In genomic region chr3:103755351-103755750, GRCm38 (mm10) we compare ENCODE assay signal across 31 mouse cellular contexts. TPM values are rescaled to one million over a fixed set of nuclear protein-coding genes. Genes with fewer than 3 reads are reported as not detected.
DNase-seq lines count a peak whose midpoint lies in the region; ATAC-seq and TF ChIP-seq lines count a peak whose summit lies in the region.
"Had no signal": no experiment of that assay in that cellular context is flagged by ENCODE, and none has a peak within 500 bp of the region (broad histone marks: within the 10 kb centered on the region; RNA-seq: fewer than 3 reads in every experiment).

No protein-coding gene starts in this region.

- DNase-seq in heart, adult 2 months = no peak
- DNase-seq in heart, adult 18-20 months = no peak
- DNase-seq in heart, postnatal 36 days = no peak
- DNase-seq in testis, postnatal 10 days (ENCODE audit: low spot score) = peak; percentile 4
- no peak for DNase-seq in testis, postnatal 14 days (ENCODE audit: low spot score)
- DNase-seq: adrenal gland, adult 2 months; adrenal gland, postnatal 10 days; adrenal gland, postnatal 25 days; cerebellum, adult 11 months; cerebellum, adult 18-20 months; cerebellum, adult 8-10 months; cerebellum, adult 9-11 months; cerebellum, postnatal 14 days; cerebellum, postnatal 36 days; embryo, embryonic 11 days had no signal

- intact Hi-C loops in heart, adult 2 months (cut with DNase I) = no loop called here
- intact Hi-C loops in heart, postnatal 36 days (cut with DNase I) = no loop called here

- peak; percentile 71; the same call in 1 of the 2 replicates for ATAC-seq in heart, embryonic 12.5 days (ENCODE audit: insufficient number of reproducible peaks, low FRiP score)
- ATAC-seq in heart, embryonic 14.5 days (ENCODE audit: insufficient number of reproducible peaks, insufficient read depth, low FRiP score, low read depth) = peak; percentile 66; the same call in 1 of the 2 replicates
- ATAC-seq in heart, embryonic 16.5 days (replicated peaks; ENCODE audit: extremely low read depth, insufficient read depth, low FRiP score) = peak; percentile 81; the same call in 1 of the 2 replicates
- ATAC-seq: forebrain, embryonic 14.5 days had no signal

- WGBS in heart, embryonic 12.5 days = 12% methylated on average over 3 of the region's 3 CpGs
- 32% methylated on average over 3 of the region's 3 CpGs for WGBS in heart, adult 2 months
- 5% methylated on average over 3 of the region's 3 CpGs for WGBS in heart, embryonic 14.5 days
- 25% methylated on average over 3 of the region's 3 CpGs for WGBS in heart, embryonic 16.5 days

- TF ChIP-seq CTCF in heart, adult 2 months (IDR thresholded peaks at IDR 0.05) = no peak

- H3K9ac ChIP-seq in heart, embryonic 12.5 days = no peak overlapping the region
- H3K9ac ChIP-seq in heart, adult 2 months (ENCODE audit: low read depth, low read length) = no peak overlapping the region
- no peak overlapping the region for H3K9ac ChIP-seq in heart, embryonic 14.5 days (ENCODE audit: low read length)
- H3K9ac ChIP-seq in heart, embryonic 16.5 days (ENCODE audit: low read length) = no peak overlapping the region
- H3K9ac ChIP-seq: embryonic facial prominence, embryonic 13.5 days; embryonic facial prominence, embryonic 15.5 days; forebrain, embryonic 12.5 days had no signal

- no peak overlapping the region for H3K4me3 ChIP-seq in heart, embryonic 12.5 days
- no peak overlapping the region for H3K4me3 ChIP-seq in heart, adult 2 months
- H3K4me3 ChIP-seq in heart, embryonic 14.5 days (ENCODE audit: control insufficient read depth in 1 of 2, insufficient read depth in 1 of 2, low read depth in 1 of 2, low read length in 2 of 2) = no peak overlapping the region
- no peak overlapping the region for H3K4me3 ChIP-seq in heart, embryonic 16.5 days (ENCODE audit: low read length)
- H3K4me3 ChIP-seq: embryonic facial prominence, embryonic 13.5 days; embryonic facial prominence, embryonic 15.5 days; erythroblast, embryonic 14.5 days; forebrain, embryonic 10.5 days; forebrain, embryonic 12.5 days had no signal

- peak overlapping the region; percentile 60 for H3K27ac ChIP-seq in heart, embryonic 12.5 days (ENCODE audit: poor library complexity, severe bottlenecking)
- no peak overlapping the region for H3K27ac ChIP-seq in heart, adult 2 months
- H3K27ac ChIP-seq in heart, embryonic 14.5 days (replicated peaks in 1 of 2; ENCODE audit: control insufficient read depth in 1 of 2, insufficient read depth in 1 of 2, low read depth in 2 of 2, low read length in 2 of 2) = peak overlapping the region; percentile 53 to 57; a peak in 3 of 4 replicates
- H3K27ac ChIP-seq in heart, embryonic 16.5 days (ENCODE audit: low read length) = peak overlapping the region; percentile 76
- H3K27ac ChIP-seq: embryonic facial prominence, embryonic 13.5 days; embryonic facial prominence, embryonic 15.5 days; forebrain, embryonic 10.5 days; forebrain, embryonic 12.5 days had no signal

- H3K4me2 ChIP-seq in heart, embryonic 12.5 days = 0 out of 2 replicates have a peak overlapping the region, but pooled peaks have one; percentile 7
- no peak overlapping the region for H3K4me2 ChIP-seq in heart, embryonic 14.5 days (ENCODE audit: low read length)
- H3K4me2 ChIP-seq in heart, embryonic 16.5 days (ENCODE audit: low read depth, low read length) = no peak overlapping the region
- H3K4me2 ChIP-seq: embryonic facial prominence, embryonic 13.5 days; embryonic facial prominence, embryonic 15.5 days; forebrain, embryonic 12.5 days had no signal

- peaks cover 11% of the 10 kb centered on the region for H3K4me1 ChIP-seq in heart, embryonic 12.5 days (replicated peaks)
- H3K4me1 ChIP-seq in heart, adult 2 months (ENCODE audit: control insufficient read depth, insufficient read depth, low read length) = no peaks in the 10 kb centered on the region
- H3K4me1 ChIP-seq in heart, embryonic 14.5 days (ENCODE audit: control insufficient read depth in 2 of 2, insufficient read depth in 2 of 2, low read length in 2 of 2) = peaks cover 4 to 5% of the 10 kb centered on the region in 2 experiments
- H3K4me1 ChIP-seq in heart, embryonic 16.5 days (ENCODE audit: control insufficient read depth, insufficient read depth, low read length) = 0 out of 2 replicates have a peak, but pooled peaks cover 5% of the 10 kb centered on the region
- H3K4me1 ChIP-seq: embryonic facial prominence, embryonic 13.5 days; embryonic facial prominence, embryonic 15.5 days; forebrain, embryonic 10.5 days; forebrain, embryonic 12.5 days had no signal

- TF ChIP-seq POLR2A in heart, adult 2 months (IDR thresholded peaks at IDR 0.05; ENCODE audit: insufficient read depth, low read depth, low read length) = no peak

- no peaks in the 10 kb centered on the region for H3K27me3 ChIP-seq in heart, embryonic 12.5 days (replicated peaks)
- no peaks in the 10 kb centered on the region for H3K27me3 ChIP-seq in heart, adult 2 months (ENCODE audit: control insufficient read depth, insufficient read depth, low read length)
- H3K27me3 ChIP-seq in heart, embryonic 14.5 days (ENCODE audit: control insufficient read depth, insufficient read depth, low read length) = no peaks in the 10 kb centered on the region
- H3K27me3 ChIP-seq in heart, embryonic 16.5 days (ENCODE audit: control insufficient read depth, insufficient read depth, low read length) = no peaks in the 10 kb centered on the region
- H3K27me3 ChIP-seq: embryonic facial prominence, embryonic 13.5 days; embryonic facial prominence, embryonic 15.5 days; forebrain, embryonic 12.5 days had no signal

- peaks cover 2% of the 10 kb centered on the region; the same call in 1 of the 2 replicates for H3K79me2 ChIP-seq in heart, adult 2 months (replicated peaks; ENCODE audit: control insufficient read depth, insufficient read depth, low read length)

- TF ChIP-seq EP300 in heart, adult 2 months (IDR thresholded peaks at IDR 0.05; ENCODE audit: insufficient read depth, low read depth, low read length) = no peak

- H3K9me3 ChIP-seq in heart, embryonic 12.5 days (replicated peaks) = no peaks in the 10 kb centered on the region
- no peaks in the 10 kb centered on the region for H3K9me3 ChIP-seq in heart, embryonic 14.5 days (ENCODE audit: control insufficient read depth, low read length)
- no peaks in the 10 kb centered on the region for H3K9me3 ChIP-seq in heart, embryonic 16.5 days (replicated peaks; ENCODE audit: control insufficient read depth, low read length)
- H3K9me3 ChIP-seq: embryonic facial prominence, embryonic 13.5 days; embryonic facial prominence, embryonic 15.5 days; forebrain, embryonic 10.5 days; forebrain, embryonic 12.5 days had no signal

- H3K36me3 ChIP-seq in heart, embryonic 12.5 days = peaks cover 71% of the 10 kb centered on the region
- peaks cover 14% of the 10 kb centered on the region for H3K36me3 ChIP-seq in heart, adult 2 months (ENCODE audit: control insufficient read depth, insufficient read depth, low read length)
- H3K36me3 ChIP-seq in heart, embryonic 14.5 days (ENCODE audit: control insufficient read depth, insufficient read depth, low read length) = peaks cover 83% of the 10 kb centered on the region
- H3K36me3 ChIP-seq in heart, embryonic 16.5 days (ENCODE audit: control insufficient read depth, insufficient read depth) = peaks cover 49% of the 10 kb centered on the region

RNA-seq across cellular contexts. Expression of gene Gm10964, which starts 16.2 kb away (rescaled TPM):
- not detected in 2 replicates for polyA plus RNA-seq in heart, embryonic 12.5 days (2016; fragmentation: Nextera tagmentation; extraction: Ambion mirVana)
- total RNA-seq in heart, adult 2 months (2021) = not detected
- not detected in 2 replicates for polyA plus RNA-seq in heart, adult 2 months (2012; rRNA removed)
- not detected in 2 replicates for polyA plus RNA-seq in heart, embryonic 14.5 days (2014; fragmentation: Nextera tagmentation; extraction: Ambion mirVana)
- not detected for total RNA-seq in heart, adult 18-20 months (2021)
- not detected in 2 replicates for polyA plus RNA-seq in heart, embryonic 16.5 days (2015; fragmentation: Nextera tagmentation; extraction: Ambion mirVana)
- total RNA-seq in heart, postnatal 36 days (2021) = not detected
- total RNA-seq: adrenal gland, adult 2 months; adrenal gland, postnatal 10 days; adrenal gland, postnatal 25 days; adrenal gland, postnatal 4 days; common myeloid progenitor, adult 5-6 weeks; ES-E14; MEL had no signal
- polyA plus RNA-seq: adrenal gland, adult 2 months; brain, embryonic 14.5 days; C2C12; embryonic facial prominence, embryonic 11.5 days; embryonic facial prominence, embryonic 13.5 days; embryonic facial prominence, embryonic 15.5 days; erythroblast, embryonic 14.5 days; forebrain, embryonic 10.5 days; forebrain, embryonic 12.5 days; forebrain, embryonic 14.5 days had no signal

RNA-seq across cellular contexts. Expression of gene Olfml3, which starts 17.6 kb away (rescaled TPM):
- polyA plus RNA-seq in heart, embryonic 12.5 days (2016; fragmentation: Nextera tagmentation; extraction: Ambion mirVana) = 19.5 and 20.5 TPM in 2 replicates
- 1 to 10 TPM; 5.7 to 6.0 TPM for total RNA-seq in heart, adult 2 months (2021)
- polyA plus RNA-seq in heart, adult 2 months (2012; rRNA removed) = 11.7 and 12.8 TPM in 2 replicates
- polyA plus RNA-seq in heart, embryonic 14.5 days (2014; fragmentation: Nextera tagmentation; extraction: Ambion mirVana) = 23.5 and 27.4 TPM in 2 replicates
- 1 to 10 TPM; 4.3 to 5.3 TPM for total RNA-seq in heart, adult 18-20 months (2021)
- 18.4 and 22.1 TPM in 2 replicates for polyA plus RNA-seq in heart, embryonic 16.5 days (2015; fragmentation: Nextera tagmentation; extraction: Ambion mirVana)
- total RNA-seq in heart, postnatal 36 days (2021) = 1 to 10 TPM; 5.2 to 6.0 TPM

RNA-seq across cellular contexts. Expression of gene Hipk1, which starts 36.0 kb away (rescaled TPM):
- polyA plus RNA-seq in heart, embryonic 12.5 days (2016; fragmentation: Nextera tagmentation; extraction: Ambion mirVana) = 13.5 and 14.9 TPM in 2 replicates
- total RNA-seq in heart, adult 2 months (2021) = 100 to 1,000 TPM in 1 of 2 experiments, 10 to 100 TPM in 1; 98.1 to 109 TPM
- 50.8 and 61.5 TPM in 2 replicates for polyA plus RNA-seq in heart, adult 2 months (2012; rRNA removed)
- polyA plus RNA-seq in heart, embryonic 14.5 days (2014; fragmentation: Nextera tagmentation; extraction: Ambion mirVana) = 14.4 and 15.3 TPM in 2 replicates
- total RNA-seq in heart, adult 18-20 months (2021) = 100 to 1,000 TPM in 1 of 2 experiments, 10 to 100 TPM in 1; 87.7 to 124 TPM
- polyA plus RNA-seq in heart, embryonic 16.5 days (2015; fragmentation: Nextera tagmentation; extraction: Ambion mirVana) = 10.8 and 11.6 TPM in 2 replicates
- 100 to 1,000 TPM; 100 to 114 TPM for total RNA-seq in heart, postnatal 36 days (2021)

RNA-seq across cellular contexts. Expression of gene Dclre1b, which starts 53.9 kb away (rescaled TPM):
- 18.1 and 19.8 TPM in 2 replicates for polyA plus RNA-seq in heart, embryonic 12.5 days (2016; fragmentation: Nextera tagmentation; extraction: Ambion mirVana)
- total RNA-seq in heart, adult 2 months (2021) = 10 to 100 TPM; 10.7 to 12.0 TPM
- polyA plus RNA-seq in heart, adult 2 months (2012; rRNA removed) = 6.9 and 7.4 TPM in 2 replicates
- polyA plus RNA-seq in heart, embryonic 14.5 days (2014; fragmentation: Nextera tagmentation; extraction: Ambion mirVana) = 19.8 and 23.6 TPM in 2 replicates
- total RNA-seq in heart, adult 18-20 months (2021) = 10 to 100 TPM in 1 of 2 experiments, 1 to 10 TPM in 1; 7.7 to 10.8 TPM
- 17.1 and 18.7 TPM in 2 replicates for polyA plus RNA-seq in heart, embryonic 16.5 days (2015; fragmentation: Nextera tagmentation; extraction: Ambion mirVana)
- 1 to 10 TPM; 6.5 to 9.2 TPM for total RNA-seq in heart, postnatal 36 days (2021)

RNA-seq across cellular contexts. Expression of gene Ap4b1, which starts 54.0 kb away (rescaled TPM):
- 16.2 and 16.5 TPM in 2 replicates for polyA plus RNA-seq in heart, embryonic 12.5 days (2016; fragmentation: Nextera tagmentation; extraction: Ambion mirVana)
- 10 to 100 TPM; 14.8 to 17.7 TPM for total RNA-seq in heart, adult 2 months (2021)
- 14.6 and 25.0 TPM in 2 replicates for polyA plus RNA-seq in heart, adult 2 months (2012; rRNA removed)
- polyA plus RNA-seq in heart, embryonic 14.5 days (2014; fragmentation: Nextera tagmentation; extraction: Ambion mirVana) = 16.6 and 18.9 TPM in 2 replicates
- 10 to 100 TPM; 15.2 to 16.1 TPM for total RNA-seq in heart, adult 18-20 months (2021)
- polyA plus RNA-seq in heart, embryonic 16.5 days (2015; fragmentation: Nextera tagmentation; extraction: Ambion mirVana) = 16.2 and 17.2 TPM in 2 replicates
- total RNA-seq in heart, postnatal 36 days (2021) = 10 to 100 TPM; 12.4 to 14.0 TPM
